Mouse (Mus musculus): ENCODE measurements around the gene Atp1a1.

- TF ChIP-seq CTCF (IDR thresholded peaks at IDR 0.05; ENCODE audit: insufficient read depth, low read depth, low read length) = no peak
- no peak for TF ChIP-seq POLR2A (IDR thresholded peaks at IDR 0.05; ENCODE audit: insufficient read depth, low read depth, low read length)
Measured at GRCm38 (mm10) chr3:101648096-101648793, 43.8 kb upstream of the Atp1a1 start.
